Mouse (Mus musculus) kidney, adult 2 months (tissue): ENCODE results near the gene Hspa8.

Source experiments
- CTCF ChIP-seq: fragments of 200-500 bp; conservative IDR thresholded peaks from 2 replicates; pipeline ENCODE4 v1.5.1; 2011; ENCODE audit warnings: low read depth, mild to moderate bottlenecking, control low read depth, low read length, moderate library complexity, mixed read lengths; ENCODE audit not compliant: insufficient read depth, insufficient read length
- POLR2A ChIP-seq: fragments of 200-500 bp; IDR thresholded peaks from one replicate; pipeline ENCODE4 v1.6.1; 2011; ENCODE audit warnings: low read depth, low read length, control low read depth

DNA sequence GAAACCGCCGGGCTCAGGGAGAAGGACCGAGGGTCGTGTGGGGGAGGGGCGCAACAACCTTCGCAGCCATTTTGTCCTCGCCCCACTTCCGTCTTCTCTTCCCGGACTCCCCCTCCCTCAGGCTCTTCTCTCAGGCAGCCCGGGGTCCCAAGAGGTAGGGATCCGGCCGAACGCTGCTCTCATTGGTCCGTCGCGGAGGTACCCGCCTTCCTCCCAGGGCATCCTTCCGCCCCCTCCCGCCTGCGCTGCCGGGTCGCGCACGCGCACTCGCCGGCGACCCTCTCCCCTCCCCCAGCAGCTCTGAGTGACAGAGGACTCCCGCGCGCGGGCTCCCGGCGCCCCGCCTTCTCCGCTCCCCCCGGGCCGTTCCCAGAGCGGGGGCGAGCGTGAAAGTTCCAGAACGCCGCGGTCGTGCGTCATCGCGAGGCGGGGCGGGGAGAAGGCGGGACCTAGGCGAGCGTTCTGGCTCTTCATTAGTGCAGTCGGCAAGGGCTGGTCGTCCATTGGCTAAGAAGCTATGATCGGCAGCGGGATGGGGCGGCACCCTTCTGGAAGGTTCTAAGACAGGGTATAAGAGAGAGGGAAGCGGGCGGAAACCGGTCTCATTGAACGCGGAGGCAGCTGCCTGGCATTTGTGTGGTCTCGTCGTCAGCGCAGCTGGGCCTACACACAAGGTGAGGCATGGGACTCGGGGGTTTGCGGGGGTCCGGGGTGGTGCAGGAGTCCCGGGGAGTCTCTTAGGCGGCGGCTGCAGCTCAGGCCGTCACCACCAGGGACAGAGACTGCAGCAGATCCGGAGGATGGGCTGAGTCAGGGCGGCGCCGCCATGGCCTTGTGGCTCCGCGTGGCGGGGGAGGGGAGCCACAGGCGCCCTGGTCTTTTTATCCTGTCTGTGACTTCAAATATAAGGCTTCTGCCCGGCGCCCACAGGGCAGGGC lies at the start of gene Hspa8:
- peak; percentile 100 for TF ChIP-seq POLR2A
- no peak for TF ChIP-seq CTCF
